Mouse (Mus musculus): Measurements from ENCODE around the gene Fto.
A peak's percentile ranks its signal among the peaks of the same experiment; 100 is the strongest.

Fto gene

DNA sequence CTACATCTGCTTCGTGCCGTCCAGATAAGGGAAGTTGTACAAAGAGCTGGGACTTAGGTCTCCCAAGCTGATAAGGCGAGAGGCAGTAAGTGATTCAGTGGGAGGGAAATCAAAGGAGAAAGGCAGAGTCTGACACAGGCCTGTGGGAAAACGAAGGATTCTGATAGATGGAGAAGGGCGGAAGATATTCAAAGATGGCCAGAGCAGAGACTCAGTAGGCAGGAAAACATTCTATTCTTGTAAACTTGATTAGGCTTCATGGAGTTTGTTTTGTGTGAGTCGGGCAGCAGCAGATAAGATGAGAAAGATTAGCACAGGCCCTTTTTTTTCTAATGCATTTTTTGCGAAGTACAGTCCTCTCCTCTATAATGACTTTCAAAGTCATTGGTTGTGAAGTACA lies 183.6 kb downstream of the Fto start:
- no peak for DNase-seq (ENCODE audit: low spot score in 2 of 2)

DNA sequence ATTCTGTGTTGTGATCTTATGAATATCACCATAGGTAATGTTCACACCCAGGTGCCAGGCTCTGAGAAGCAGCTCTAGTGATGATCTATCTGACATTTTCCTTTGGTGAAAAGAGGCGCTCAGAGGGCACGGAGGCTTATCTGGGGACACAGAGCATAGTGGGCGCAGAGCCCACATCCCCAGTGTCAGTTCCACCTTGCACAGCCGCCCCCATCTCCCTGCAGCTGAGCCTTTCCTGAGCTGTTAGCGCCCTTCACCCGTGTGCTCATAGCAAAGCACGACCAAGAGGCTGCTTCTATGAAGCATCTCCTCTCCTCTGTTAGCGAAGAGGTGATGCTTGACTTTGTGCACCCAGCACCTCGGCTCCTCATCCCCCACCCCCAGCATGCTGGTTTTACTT lies 185.3 kb downstream of the Fto start:
- no peak for DNase-seq (ENCODE audit: low spot score in 2 of 2)

DNA sequence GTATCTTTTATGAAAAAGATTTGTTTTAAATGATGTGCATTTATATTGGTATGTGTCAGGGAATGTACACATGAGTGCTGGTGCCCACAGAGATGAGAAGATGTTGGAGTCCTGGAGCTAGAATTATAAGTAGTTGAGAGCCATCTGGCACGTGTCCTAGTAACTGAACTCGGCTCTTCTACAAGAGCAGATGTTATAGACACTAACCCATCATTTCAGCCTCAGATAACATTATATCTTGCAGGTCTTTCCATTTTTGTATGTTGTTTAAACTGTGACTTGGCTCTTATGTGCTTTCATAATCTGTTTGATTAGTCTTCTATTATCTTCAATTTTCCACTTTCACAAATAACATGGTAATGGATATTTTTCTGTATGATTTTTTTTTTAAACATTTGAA lies 186.0 kb downstream of the Fto start:
- no peak for DNase-seq (ENCODE audit: low spot score in 2 of 2)

DNA sequence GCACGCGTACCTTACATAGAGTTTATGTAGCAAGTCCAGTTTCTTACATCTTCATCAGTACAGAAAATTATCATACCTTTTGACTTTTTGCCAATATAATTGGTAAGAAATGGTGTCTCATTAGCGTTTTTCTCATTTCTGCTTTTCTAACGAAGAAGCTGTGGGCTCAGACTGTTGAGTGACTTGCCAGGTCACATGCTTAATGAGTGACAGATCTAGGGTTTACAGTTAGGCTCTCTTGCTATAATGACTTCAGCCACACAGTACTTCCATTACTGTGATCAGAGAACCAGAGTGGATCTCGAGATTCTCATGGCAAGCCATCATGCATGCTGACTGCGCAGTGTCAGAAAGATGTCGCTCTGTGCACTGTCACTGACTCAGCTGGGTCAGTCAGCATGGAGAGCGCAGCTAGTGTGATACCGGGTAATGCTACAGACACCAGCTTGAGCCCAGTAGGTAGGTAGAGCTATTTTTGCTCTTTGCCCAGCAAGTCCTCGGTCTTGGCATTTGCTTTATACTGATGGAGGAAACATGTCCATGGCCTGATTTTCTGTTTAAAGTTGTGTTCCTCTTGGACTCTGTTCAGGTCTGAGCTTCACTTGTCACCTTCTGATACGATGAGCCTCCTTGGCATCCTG lies 188.8 kb downstream of the Fto start:
- DNase-seq (ENCODE audit: low spot score in 2 of 2) = no peak

DNA sequence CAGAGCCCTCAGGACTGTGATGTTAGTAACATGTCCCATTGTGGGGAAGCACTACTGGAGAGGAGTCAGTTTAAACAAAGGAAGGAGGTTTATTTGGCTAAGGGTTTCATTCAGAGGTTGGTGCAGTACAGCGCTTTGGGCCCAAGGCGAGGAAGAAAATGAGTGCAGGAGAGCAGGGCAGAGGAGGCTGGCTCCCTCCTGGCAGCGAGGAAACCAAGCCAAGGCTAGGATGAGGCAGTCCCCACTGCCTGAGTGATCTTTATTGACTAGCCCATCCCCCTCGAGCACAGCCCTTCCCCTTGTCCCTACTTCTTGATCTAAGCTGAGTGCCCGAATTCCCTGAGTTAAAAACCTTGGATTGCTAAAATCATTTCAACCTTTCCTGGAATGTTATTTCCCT lies 189.5 kb downstream of the Fto start:
- no peak for DNase-seq (ENCODE audit: low spot score in 2 of 2)

DNA sequence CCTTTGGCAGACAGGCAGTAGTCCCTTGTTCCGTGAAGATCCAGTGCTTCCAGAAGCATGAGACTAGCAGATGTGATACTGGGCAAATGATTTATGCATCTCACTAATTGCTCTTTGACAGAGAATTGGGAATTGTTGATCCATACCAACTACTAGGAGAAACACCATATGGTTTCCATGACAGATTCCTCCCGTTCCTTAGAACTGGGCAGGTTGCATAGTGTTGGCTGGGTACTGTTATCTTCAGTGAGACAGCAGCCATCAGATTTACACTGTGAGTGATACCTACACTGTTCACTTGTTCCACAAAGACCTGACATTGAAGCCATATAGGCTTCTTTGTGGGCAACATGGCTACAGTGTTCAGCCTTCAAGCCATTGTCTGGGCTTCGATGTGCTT lies 191.0 kb downstream of the Fto start:
- DNase-seq (ENCODE audit: low spot score in 2 of 2) = no peak

DNA sequence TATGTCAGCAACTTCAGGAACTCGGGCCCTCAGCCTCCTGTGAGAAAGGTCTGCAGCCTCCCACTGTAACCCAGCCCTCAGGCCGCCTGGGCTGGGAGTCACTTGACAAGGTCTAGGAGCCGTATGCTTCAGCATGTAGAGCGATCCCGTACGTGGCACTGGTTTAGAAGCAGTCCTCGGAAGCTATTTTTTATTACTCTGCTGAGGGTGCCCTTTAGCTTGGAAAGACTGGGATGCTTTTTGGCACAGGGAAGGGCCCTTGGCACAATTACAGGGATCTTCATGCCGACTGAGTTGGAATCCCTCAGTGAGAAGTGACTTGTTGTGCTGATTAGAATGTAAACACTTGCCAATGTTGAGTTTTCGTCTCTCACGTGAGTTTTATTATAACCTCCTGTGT lies 191.6 kb downstream of the Fto start:
- peak in 1 of 2 experiments; percentile 54 for DNase-seq (ENCODE audit: low spot score in 2 of 2)

DNA sequence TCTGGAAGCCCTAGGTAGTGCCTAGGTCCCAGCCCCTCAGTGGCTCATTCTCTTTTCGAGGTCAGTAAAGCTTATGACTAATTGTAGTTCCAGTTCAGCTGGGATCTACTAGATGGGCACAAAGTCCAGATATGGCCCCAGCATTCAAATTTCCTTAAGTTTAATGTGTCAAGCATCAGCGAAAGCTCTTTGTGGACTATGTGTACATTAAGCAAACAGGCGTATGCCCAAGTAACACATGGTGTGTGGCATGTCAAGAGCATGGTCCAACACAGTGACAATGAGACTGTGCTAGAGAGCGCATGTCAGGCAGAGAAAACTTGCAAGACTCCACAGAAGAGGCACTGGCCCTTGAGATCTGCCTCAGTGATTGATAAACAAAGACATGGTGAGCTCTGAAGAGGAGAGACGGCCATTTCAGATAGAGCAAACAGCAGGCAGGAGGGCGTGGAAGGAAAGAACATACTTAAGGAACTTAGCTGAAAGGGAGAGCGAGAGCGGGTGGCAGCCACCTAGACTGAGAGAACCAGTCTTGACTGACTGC lies 192.2 kb downstream of the Fto start:
- DNase-seq (ENCODE audit: low spot score in 2 of 2) = no peak

DNA sequence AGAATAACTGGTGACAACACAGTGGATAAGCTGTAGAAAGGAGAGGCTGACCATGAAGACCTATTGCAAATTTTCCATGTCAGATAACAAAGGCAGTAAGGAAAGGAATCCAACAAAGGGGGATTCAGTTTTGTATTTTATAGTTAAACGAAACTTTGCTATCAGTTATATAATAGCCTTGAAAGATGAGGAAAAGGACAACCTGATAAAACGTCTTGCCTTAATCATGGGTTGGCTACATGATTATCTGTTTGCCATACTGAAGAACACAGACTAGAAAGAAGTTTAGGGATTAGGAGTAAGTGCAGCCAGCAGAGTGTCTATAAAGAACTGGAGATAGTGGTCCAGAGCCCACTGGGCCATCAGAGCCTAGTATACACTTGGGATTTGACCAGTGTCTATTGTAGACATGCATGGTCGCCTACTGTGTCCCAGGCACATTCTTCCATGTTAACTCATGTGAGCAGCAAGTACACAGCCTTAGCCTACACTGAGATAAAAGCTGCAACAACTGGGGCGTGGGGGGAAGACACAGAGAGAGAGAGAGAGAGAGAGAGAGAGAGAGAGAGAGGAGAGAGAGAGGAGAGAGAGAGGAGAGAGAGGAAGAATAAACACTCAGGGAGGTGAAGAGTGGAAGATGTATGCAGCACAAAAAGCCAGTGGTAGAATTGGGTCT lies 192.8 kb downstream of the Fto start:
- no peak for DNase-seq (ENCODE audit: low spot score in 2 of 2)

DNA sequence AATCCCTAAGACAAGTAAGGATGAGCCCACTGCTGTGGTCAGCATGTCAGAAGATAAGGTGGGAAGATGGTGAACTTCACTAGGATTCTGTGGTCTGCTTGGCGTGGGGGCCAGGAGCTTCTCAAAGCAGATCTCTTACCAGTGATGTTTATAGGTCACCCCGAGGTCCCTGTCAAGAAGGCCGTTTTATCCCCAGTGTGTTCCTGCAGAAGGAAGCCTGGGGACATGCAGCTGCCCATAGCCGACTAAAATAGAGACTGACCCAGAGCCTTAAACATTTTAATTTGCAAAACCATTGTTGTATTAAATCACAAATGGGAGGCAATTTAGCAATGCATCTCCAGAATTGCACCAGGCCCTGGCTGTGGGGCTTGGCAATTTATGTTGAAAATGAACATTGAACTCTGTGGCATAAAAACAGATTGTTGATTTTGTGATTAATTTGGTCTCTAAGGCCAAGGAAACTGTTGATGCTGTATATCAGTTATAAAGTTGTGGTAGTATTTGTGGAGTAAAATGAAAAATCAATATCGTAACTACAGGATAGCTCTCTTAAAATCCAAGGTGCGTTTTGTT lies 193.4 kb downstream of the Fto start:
- DNase-seq (ENCODE audit: low spot score in 2 of 2) = no peak

DNA sequence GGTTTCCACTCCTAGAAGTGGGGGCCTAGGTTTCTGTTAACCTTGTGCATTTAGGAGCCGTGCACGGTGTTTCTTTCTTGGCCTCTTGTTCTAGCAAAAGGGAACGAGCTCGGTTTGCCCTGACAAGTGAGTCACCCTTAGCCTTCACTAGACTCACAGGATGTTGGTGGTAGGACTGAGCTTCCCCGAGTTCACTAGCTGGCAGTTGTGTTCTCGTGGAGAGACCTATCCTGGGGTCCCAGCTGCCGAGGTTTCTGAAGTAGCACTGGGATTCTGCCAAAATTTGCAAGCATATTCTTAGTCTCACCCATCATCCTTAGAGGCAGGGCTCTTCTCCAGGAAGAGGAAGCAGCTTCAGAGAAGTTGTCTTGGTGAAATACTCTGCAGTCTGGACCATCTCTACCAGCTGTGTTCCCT lies 194.4 kb downstream of the Fto start:
- DNase-seq (ENCODE audit: low spot score in 2 of 2) = no peak

DNA sequence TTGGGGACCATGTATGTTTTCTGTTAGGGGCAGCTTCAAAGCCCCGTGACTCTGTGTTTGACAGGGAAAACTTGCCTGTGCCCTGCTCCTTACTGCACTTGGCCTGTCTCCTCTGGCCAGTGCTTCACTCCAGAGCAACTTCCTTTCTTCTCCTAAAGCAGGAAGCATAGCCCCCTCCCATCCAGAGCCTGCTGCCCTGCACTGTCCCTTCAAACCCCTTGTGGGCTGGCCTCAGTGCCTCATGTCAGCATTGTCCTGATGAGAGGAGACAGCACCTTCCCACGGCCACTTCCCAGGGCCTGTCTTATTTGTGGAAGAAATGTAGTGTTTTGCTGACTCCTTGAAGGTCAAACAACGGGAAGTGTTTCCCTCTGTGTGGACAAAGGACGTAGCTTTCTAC lies 195.0 kb downstream of the Fto start:
- DNase-seq (ENCODE audit: low spot score in 2 of 2) = no peak

DNA sequence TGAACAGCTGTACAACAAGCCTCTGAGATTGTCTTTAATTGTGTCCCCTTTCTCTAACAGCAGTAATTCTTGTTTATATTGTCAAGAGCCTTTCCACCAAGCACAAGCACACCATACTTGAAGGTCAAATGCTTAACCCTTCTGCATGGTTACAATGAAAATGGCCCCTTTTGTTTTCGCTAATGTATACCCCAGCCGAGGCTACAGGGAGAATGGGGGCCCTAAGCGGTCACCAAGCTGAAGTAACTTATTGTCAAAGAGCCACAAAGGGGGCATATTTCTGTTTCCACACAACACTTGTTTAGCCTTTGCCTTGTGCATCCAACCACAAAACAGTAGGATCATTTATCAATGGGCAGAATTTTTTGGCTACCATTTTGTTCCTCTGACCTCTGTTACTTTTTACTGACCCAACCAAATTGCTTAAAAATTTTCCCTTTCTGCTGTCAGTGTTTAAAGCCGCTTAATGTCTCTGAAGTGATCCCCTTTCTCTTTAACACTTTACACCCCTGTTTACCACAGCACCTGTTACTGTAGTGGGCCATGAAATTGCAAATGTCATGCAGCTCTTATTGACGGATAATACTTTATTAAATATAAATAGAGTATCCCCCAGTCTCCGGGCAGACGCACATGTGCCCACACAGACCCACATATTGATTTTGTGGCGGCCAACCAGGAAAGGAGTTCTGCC lies 196.0 kb downstream of the Fto start:
- DNase-seq (ENCODE audit: low spot score in 2 of 2) = no peak

DNA sequence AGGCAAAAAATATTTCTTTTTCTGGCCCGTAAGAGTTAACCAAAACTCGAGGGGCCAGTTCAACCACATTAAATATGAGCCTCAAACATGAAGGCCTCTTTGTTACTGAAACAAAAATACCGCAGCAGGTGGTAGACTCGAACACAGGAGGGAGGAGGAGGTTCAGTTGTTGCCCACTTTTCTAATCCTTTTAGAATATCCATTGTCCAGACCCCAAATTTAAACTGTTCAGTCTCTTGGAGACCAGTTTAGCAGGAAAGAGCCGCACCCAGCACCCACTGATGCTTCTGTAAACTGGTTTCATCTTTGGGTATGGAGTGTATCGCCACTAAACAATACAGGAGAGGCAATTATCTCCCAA lies 196.6 kb downstream of the Fto start:
- no peak for DNase-seq (ENCODE audit: low spot score in 2 of 2)

DNA sequence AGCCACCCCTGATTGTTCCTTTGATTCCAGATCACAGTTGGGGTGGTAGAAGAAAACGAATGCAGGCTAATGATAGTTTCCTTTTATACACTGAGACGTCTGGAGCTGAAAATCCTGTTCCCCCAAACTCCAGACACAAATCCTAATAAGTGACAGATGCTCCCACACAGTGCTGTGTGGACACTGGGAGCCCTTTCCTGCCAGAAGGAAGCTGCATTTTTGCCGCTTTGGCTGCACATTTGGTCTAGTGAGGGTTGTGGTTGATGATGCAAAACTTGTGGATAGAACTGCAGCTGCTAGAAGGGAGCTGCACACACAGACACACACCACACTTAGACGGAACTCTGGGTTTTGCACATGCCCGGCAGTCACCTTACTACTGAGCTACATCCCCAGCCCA lies 197.4 kb downstream of the Fto start:
- no peak for DNase-seq (ENCODE audit: low spot score in 2 of 2)

DNA sequence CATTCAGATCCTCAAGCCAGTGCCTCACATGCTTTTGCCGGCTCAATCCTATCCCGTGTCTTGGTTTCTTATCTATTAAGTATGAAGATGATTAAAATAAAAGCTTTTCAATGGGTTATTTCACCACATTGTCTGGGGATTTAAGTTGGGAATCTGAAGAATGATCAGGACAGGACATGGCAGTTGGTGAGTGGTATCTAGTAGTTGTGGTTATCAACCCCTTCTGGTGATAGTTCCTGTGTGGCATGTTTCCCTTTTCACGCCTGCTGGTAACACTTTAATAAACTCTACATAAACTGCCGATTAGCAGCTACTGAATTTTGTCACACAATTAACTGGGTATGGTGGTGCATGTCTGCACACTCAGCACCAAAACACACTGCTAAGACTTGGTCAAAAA lies 198.6 kb downstream of the Fto start:
- no peak for DNase-seq (ENCODE audit: low spot score in 2 of 2)

DNA sequence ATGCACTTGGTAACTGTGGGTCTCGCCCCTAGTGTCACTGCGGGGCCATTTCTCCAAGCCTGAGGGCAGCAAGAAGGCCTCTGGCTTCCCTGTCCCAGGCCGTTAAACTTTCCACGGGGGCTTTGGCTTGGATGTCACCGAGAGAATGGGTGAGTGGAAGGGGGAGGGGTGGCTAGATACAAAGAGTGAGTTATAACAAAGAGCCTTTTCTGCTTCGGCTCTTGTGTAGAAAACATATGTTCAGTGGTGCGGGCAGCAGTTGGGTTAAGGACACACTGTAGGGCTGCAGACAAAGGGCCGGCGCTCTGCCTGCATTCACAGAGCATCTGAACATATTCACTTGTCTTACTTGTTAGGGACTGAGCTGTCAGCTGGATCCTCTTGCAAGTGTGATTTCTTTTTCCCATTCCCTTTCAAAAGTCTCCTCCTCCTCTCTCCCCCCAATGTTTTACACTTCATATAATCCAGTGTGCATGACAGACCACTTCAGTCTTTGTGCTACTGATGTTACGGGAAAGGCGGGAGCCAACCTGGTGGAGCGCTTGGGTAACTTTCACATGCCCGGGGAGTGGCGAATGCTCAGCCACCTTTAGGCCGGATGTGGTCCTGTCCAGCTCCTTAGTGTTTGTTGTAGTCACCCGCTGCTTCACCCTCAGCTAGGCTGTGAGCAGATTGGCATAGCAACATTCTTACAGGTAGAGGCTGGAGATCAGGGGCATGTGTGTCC lies 201.6 kb downstream of the Fto start:
- DNase-seq (ENCODE audit: low spot score in 2 of 2) = no peak

DNA sequence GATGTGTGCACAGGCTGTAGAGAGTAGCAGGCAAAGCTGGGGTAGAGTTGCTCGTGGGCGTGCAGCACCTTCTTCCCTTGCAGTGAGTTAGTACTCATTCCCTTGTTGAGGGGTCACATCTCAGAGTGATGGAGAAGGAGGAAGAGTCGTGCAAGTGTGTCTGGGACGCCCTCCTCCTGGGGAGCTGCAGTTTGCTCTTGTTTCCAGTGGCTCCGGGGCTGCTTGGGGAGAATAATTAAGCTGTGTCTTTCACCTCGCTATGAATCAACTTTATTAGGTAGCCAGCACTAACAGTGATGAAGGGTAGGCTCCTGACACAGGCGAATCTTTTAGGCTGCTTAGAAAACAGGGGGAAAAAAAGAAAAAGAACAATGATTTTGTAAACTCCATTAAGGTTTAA lies 203.1 kb downstream of the Fto start:
- DNase-seq (ENCODE audit: low spot score in 2 of 2) = no peak

DNA sequence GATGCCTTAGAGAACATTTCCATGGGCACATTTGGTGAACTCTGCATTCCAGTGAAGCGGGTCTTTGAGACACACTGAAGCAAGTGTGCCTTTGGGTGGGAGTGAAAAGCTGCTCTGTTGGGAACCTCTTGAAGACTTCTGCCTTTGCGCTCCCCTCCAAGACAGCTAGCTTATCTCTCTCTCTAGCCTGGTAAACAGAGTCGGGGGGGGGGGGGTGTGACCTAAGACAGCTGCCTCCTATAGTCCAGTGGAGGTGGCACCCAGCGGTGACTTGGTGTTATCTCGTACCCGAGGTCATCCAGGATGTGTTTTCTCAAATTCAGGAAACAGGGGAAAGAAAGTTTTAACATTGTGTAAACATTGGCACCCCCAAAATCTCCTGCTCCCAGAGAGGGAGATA lies 204.8 kb downstream of the Fto start:
- DNase-seq (ENCODE audit: low spot score in 2 of 2) = no peak

DNA sequence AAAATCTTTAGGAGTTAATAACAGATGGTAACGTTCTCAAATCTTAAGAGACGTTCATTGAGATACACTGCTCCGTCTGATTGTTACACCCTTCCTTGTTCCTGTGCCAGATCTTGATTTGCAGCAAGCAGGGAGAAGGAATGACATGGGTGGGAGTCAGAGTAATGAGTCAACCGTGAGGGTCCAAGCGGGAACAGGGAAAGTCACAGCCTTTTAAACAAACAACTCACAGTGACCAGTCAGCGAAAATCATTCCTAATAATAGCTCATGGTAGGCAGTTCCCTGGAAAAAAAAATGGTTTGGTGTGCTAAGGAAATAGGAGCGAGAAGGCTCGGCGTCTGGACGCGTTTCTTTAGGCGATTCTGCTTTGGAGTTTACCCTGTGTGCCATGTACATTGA lies 208.9 kb downstream of the Fto start:
- no peak for DNase-seq (ENCODE audit: low spot score in 2 of 2)

DNA sequence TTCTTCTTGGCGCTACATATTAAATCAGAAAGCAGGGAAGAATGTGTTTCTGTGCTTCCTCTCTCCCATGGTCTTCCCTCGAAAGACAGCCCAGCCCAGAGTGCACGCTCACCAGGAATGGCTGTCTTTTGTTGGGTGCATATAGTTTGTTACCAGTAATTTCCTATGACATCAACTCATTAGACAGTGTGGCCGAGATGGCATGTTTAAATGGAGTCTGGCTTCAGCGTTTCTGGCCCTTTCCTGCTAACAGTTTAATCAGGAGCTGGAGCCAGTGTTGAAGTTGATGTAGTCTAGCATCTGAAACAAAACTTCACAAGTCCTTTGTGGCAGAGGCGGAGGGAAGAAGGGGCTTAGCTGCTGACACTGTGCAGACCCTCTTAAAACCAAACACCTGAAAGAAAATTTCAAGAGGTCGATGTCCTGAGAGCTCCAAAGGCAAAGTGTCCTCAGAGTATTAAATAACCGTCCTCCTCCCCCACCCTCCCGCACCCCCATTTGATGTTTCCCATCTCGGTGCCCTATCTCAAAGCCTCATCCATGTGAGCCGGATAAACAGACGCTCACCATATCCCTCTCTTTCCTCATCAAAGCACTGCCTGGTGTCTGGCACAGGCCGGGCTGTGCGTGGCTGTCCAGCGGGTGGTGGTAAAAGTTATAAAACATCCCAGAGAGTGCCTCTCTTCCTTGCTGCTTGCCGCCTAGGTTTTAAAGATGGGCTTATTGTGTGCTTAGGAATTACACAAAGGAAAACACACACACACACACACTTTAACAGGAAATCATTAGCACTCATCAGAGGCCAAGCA lies 210.9 kb downstream of the Fto start:
- no peak for DNase-seq (ENCODE audit: low spot score in 2 of 2)
